Mouse (Mus musculus) mouse trophoblast stem cell (cell line): ENCODE measurements around the gene Ccdc137.

Experiments
- in situ Hi-C, 2 experiments: fragments of 300-500 bp; cut with MseI, MboI; formaldehyde crosslinking; loops; 2 replicates in 1 of 2; 3 replicates in 1 of 2; pipeline ENCODE4 v1.15.1; 2025

Gene Ccdc137

DNA sequence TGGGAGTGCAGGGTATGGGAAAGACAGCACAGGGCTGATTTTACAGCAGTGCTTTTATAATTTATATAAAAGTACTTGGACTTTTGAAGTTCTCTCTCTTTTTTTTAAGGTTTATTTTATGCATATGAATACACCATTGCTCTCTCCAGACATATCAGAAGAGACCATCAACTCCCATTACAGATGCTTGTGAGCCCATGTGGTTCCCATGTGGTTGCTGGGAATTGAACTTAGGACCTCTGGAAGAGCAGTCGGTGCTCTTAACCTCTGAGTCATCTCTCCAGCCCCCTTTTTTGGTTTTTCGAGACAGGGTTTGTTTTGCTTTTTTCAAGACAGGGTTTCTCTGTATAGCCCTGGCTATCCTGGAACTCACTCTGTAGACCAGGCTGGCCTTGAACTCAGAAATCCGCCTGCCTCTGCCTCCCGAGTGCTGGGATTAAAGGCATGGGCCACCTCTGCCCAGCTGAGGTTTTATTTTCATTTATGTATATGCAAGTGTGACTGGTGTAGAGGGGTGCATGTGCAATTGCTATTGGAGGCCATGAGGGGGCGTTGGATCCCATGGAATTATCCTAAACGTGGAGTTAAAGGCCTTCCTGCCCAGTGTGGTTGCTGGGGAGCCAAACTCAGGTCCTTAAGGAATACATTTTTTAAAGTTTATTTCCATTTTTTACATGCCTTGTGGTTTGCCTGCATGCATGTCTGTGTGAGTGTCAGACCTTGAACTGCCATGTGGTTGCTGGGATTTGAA is 1.1 kb downstream of the Ccdc137 start:
- in situ Hi-C loops, result no loop called here

DNA sequence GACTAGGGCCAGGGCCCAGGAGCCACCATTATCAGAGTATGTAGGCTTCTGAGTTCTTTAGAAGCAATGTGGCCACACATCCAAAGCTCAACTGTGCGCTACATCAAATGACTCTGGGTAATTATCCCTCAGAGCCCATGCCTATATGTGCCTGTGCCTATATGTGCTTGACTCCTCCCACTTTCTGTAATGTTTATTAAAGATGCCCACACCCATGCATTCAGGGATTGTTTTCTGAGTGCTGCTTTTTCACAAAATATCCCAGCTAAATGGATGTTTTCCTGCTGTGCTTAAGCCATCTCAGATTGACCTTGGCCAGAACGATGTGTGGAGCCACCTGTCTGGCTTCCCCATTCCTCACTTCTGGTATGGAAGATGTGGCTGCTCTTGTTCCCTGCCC is 5.6 kb downstream of the Ccdc137 start:
- in situ Hi-C loops, result no loop called here

DNA sequence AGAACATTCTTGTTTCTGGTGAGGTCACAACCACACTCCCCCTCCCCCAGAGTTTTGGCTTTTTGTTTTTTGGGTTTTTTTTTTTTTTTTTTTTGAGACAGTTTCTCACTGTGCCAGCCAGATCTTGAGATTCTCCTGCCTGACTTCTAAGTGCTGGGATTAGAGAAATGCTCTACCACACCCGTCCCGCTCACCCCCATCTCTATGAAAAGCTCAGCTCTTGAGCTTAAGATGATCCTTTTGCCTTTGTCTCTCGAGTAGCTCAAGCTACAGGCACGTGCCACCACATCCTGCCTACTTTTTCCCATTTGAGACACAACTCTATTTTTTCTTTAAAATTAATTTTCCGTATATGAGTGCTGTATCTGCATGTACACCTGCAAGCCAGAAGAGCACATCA is 6.5 kb downstream of the Ccdc137 start:
- in situ Hi-C loops, result no loop called here

DNA sequence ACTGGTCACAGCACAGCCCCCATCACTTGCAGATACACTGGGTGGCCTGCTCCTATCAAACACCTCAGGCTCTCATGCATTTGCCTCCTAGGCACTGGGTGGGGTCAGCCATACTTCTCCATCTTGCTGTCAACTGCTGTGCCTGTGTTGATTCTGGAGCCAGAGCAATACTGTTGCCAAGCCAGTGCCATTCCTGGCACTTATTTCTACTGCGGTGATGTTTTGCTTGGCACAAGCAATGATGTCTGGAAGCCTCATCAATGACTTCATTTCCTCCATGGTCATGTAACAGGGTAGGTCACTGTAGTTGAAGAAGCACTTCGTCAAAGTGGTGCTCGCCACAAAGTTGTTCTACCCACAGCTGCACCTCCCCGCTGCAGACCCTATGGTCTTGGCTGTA is 7.6 kb downstream of the Ccdc137 start:
- in situ Hi-C loops, result no loop called here

DNA sequence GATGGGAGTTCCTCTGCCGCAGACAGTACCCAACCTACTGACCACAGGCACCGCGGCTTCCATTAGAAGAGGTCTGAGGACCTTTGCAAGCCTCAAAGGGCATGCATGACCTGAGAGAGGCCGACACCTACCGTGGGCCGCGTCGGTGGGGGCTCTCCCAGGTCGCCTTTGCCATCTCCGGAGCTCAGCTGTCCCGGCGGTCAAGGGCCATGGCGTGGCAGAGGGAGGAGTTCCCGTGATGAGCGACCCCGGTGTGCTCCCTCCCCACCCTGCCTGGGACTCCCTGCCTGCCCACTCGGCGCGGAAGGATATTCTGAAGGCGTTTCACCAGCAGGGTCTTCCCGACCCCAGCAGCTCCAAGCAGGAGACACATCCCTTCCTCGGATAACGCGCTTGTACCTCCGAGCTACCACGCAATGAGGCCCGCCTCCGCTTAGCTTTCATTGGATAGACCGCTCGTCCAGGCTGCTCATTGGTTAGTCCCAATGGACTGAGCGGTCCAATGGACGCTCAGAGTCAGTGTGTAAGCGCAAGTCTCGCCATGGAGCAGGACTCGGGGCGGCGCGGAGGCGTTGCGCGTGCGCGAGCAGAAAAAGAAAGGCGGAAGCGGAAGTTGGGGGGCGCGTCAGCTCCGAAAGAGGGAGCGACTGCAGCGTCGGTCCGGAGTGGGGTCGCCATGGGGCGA is 9.3 kb downstream of the Ccdc137 start, which contains the start of gene Arl16:
TSS of gene Arl16 (minus strand) at position 557 of the 685 bp plus-strand sequence.
- in situ Hi-C loops, result no loop called here

DNA sequence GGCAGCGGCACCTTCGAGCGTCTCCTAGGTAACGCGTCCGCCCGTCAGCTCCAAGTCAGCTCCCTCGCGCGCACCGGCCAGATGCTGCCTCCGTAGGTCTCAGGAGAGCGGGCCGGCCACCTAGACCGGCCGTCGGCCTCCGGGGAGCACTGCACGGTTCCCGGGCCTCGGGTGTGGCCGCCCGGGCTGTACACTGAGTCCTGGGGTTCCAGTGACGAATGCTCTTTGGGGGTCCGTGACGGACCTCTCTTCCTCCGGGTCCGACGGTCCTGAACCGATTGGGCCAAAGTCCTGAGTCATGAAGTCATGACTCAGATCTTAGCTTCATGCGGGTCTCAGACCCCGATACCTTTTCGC is 9.8 kb downstream of the Ccdc137 start:
- in situ Hi-C loops, result no loop called here

DNA sequence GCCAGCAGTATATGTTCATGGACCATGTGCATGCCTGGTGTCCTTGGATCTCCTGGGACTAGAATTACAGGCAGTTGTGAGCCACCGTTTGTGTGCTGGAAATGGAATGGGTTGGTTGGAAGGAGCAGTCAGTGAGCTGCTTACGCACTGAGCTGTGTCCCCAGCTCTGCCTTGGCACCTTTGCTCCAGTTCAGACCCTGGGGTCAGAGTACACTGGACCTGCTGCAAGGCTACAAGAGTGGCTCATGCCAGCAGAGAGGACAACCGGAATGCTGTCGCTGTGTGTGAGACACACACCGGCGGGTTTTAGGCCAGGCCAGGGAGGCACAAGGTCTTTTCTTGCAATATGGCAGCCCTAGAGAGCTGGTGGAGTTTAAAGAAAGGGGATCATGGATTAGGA is 14.1 kb downstream of the Ccdc137 start:
- in situ Hi-C loops, result no loop called here

DNA sequence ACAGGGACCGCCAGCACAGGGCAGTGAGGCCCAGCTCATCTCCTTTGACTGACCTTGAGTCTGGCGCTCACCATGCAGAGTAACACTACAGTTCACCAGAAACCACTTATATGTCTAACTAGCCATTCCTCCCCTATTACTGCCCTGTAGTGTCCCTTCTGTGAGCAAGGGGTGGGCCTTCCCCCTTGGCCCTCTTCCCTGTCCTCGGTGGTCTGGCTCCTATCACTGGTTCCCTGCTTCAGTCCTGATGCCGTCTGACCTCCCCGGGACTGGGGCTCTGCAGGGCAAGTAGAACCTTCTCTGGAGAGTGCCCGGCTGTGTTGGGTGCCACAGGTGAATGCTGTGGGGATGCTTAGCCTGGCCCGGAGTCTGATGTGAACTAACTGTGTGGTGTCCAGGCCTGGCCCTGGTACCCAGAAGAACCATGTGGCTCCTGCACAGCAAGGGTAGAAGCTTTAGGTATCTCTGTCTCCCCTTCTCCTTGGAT is 25.6 kb downstream of the Ccdc137 start:
- in situ Hi-C loops, result no loop called here

DNA sequence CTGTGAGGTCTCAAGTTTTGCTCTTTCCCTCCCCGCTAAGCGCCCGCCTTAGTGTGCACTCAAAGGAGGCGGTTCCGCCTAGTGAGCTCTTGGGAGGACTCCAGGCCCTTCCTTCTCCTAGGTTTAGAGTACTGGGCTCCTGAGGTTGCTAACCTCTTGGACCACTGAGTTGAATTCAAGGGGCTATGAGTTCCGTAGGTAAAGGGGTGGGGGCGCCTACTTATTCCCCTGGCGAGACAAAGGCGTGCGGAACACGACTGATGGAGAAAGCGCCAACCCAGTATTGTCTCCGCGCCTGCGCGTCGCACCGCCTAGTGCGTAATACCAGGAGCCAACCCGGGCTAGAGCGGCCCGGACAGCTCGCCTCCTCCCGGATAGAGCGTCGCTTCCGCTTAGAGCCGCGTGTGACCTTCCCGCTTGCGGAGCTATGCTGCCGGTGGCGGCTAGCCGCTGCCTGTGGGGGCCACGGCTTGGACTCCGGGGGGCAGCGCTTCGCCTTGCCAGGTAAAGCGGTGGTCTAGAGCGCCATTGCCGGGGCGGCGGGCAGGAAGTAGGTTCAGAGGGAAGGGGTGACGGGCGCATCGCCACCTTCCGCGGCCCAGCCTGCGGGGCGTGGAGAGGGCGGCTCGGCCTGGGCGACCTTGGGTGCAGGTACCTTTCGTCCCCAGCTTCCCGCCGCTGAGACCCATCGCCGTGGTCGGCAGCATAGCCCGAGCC is 26.5 kb downstream of the Ccdc137 start, which contains the start of gene Mrpl12:
TSS of gene Mrpl12 (plus strand) at position 349 of the 717 bp plus-strand sequence.
- in situ Hi-C loops, result no loop called here

DNA sequence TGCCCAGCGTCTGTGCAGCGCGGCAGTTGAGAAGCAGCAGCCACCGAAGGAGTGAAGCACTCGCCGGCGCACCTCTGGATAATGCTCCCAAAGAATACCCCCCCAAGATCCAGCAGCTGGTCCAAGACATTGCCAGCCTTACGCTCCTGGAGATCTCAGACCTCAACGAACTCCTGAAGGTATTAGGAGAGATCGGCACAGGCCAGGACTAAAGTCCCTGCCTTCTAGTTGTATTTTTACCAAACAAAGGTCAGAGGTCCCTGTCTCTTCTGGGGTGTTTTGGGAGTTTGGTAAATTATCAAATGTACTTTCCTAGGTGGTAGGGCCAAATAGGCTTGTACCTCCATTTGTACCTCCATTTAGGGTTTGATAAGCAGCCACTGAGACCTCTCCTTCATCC is 27.3 kb downstream of the Ccdc137 start:
- in situ Hi-C loops, result no loop called here

DNA sequence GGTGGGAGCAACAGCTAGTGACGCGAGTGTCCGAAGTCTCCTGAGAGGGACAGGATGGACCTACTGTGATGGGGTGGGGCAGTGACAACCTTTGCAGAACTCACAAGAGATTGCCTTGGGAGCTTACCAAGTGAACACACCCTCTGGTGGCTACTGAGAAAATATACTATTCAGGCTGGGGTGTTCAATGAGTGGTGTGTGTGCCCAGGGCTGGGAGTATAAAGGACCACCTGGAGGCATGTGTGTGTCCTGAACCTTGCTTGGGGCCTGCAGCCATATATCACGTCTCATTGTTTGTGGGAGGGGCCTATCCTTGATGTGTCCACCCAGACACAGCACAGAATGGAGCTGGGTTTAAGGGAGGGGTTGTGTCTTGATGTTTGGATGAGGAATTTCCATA is 30.6 kb downstream of the Ccdc137 start:
- in situ Hi-C loops, result no loop called here

DNA sequence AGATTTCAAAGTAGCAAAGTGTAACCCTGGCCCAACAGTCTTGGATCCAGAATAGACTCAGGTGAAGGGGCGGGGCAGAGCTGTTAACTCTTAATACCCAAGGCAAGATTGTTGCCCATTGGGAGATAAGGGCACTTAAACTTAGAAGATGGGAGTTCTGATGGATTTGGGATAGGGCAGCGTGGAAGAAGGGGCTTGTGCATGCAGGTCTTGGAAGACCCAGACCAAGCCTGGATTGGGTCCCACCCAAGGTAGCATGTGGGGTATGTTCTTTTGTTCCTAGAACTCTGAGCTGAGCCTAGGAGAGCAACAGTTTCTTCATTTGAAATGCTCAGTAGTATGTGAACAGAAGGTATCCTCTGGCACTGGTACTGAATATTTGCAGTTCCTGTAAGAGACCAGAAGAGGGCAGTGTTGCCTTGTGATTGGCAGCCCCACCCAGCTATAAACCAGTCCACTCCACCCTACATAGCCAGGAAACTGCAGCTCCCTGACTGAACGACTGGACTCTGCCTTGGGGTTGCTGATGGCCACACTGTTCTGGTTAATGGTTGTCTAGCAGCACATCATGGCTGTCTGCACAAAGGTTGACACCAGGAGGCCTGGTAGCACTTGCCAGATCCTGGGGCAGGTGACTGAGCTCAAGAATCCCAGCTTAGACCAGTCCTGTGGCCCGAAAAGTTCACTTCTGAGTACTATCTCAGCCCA is 31.3 kb downstream of the Ccdc137 start:
- in situ Hi-C loops, result no loop called here

DNA sequence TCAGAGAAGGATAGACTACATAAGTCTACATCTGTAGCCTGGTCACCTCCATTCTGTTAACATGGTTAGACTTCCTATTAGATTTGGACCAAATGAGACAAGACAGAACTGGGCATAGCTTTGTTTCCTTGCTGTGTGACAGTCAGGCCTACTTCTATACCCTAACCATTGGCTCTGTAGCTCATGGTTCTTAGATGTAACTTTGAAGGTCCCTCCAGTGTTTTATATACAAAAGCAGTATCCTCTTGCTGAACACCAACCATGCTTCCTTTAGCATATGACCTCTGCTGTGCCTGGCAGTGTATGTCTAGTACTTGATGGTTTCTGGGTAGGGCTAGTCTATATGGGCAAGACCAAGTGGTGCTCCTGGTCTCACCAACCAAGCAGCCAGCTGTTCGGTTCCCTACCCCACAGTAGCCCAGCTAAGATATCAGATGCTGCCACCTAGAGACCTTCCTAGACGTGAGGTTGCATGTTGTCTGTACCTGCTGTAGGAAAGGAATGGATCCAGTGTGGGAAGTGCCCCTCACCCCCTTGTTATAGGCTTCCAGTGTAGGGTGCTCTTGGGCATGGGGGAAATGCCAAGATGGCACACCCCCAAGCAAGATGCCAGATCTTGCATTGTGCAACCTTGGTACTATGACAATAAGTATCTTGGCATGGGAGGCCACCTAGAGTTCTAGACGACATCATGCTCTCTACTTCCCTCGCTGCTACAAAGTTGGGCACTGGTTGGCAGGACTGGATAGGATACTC is 32.6 kb downstream of the Ccdc137 start:
- in situ Hi-C loops, result no loop called here

DNA sequence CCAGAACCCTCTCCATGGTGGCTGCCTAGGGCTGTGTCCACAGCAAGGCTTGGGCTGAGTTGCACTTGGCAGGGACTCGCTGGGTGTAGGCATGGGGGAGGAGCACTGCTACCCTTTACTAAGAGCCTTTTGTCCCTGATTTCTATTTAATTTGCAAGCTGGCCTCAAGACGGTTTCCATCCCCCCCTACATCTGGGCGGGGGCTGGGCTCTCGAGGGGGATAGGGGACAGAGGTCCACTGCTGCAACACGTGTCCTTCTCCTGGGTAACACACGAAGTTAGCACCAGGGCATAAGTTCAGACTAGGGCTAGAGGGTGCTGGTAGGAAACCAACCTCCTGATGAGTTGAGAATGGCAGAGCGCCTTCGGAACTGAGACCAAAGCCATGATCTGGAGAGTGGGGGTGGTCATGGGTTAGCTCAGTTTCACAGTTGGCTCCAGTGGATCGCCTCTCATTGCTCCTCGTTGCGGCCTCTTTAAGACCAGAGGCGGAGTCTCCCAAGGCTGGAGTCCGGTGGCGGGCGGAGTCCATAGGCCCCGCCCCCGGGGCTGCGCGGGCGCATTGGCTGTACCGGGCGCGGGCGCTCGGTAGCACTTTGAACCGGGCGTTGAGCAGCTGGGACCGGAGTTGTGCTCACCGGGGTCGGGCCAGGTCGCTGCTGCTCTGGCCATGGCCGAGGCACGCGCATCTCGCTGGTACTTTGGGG is 33.6 kb downstream of the Ccdc137 start, which contains the start of gene Slc25a10:
TSS of gene Slc25a10 (plus strand) at position 524 of the 707 bp plus-strand sequence.
- in situ Hi-C loops, result no loop called here

DNA sequence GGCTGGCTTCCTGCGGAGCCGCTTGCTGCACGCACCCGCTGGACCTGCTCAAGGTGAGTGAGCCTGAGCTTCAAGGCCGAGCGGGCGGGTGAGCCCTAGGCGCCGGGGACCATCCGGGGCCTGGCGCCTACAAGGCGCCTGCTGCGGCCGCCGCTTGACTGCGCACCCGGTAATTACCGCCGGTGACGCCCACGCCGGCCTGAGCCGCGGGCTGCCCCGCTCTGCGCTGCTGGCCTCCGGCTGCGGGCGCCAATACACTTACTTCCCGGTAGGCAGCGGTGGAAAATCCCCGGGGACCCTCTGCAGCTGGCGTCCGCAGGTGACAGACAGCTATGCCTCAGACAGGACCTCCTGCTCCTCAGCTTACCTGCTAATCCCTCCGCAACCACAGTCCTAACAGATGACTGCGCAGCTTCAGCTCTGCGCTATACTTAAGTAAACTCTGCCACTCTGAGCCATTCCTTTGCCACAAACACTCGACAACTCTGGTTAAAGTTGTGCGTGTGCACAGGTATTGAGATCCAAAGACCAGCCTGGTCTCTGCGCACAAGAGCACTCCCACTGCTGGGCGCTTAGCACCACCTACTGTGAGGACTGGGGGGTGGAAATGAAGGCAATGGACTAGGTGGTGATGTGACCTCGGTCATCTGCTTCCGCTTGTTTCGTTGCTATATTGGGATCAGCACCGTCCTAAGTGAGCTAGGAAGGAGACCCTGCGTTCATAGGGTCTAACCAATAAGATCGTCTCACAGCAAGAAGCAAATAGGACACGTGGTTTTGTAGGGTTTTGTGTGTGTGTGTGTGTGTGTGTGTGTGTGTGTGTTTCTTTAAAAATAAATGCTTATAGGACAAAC is 34.3 kb downstream of the Ccdc137 start:
- in situ Hi-C loops, result no loop called here

DNA sequence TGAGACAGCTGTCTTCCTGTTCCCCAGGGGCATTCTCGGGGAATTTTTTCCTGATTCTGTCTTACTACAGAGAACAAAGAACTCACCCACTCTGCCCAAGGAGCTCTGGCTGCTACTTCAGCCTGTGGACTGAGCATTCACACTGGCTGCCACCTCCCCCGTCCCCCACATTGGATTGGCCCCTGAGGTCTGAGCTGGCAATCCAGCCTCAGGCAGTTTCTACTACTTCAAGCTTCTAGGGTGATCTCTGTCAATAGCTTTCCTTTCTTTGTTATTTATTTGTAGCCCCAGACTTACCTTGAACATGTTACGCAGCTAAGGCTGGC is 34.9 kb downstream of the Ccdc137 start:
- in situ Hi-C loops, result no loop called here

DNA sequence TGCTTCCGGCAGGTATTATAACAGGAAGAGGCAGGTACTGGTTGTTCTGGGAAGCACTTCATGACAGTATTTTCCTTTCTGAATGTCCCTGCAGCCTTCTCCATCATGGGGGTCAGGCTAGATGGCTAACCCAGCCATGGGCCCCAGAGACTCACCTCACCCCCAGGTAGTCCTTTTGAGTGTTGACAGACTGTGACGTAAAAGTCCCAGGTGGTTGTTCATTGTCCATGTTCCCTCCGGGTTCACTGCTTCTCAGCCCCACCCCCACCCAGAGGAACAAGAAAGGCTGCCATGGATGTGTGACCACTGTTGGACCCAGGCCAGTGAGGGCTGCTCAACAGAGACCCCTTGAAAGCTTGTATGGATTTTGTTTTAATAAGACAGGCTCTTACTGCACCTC is 35.4 kb downstream of the Ccdc137 start:
- in situ Hi-C loops, result no loop called here

DNA sequence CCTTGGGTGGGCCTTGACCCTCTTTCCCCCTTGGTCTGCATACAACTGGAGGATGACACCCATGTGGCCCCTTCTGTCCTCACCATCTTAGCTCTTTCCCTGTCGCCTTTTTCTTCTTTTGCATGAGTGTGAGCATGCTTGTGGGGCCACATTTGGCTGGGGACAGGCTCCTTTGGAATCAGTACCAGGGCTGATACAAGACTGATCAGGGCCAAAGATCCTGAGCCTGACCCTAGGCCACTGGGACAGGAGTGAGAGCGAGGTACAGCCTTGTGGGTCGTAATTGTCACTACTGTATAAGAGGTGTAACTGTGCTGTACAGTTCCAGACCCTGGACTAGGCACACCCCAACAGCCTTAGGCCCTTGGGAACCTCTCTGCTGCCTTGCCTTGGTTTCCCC is 36.0 kb downstream of the Ccdc137 start:
- in situ Hi-C loops, result no loop called here

DNA sequence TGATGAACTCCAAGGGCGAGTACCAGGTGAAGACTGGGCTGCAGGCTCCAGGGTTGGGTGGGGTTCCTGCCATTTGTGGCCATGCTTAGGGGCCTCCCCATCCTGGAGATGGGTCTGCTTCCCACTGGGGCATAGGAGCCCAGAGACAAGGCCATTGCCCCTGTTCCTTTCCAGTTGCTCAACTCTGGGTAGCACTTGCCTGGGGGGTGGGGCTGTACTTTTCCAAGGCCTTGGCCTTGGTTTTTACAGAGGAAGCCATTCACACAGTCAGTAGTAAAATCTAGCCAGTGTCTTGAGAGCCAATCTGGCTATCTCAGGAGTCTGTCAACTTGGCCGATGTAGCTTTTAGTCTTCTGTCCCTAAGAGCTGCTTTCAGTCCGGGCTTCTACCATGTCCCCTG is 39.5 kb downstream of the Ccdc137 start:
- in situ Hi-C loops, result no loop called here

DNA sequence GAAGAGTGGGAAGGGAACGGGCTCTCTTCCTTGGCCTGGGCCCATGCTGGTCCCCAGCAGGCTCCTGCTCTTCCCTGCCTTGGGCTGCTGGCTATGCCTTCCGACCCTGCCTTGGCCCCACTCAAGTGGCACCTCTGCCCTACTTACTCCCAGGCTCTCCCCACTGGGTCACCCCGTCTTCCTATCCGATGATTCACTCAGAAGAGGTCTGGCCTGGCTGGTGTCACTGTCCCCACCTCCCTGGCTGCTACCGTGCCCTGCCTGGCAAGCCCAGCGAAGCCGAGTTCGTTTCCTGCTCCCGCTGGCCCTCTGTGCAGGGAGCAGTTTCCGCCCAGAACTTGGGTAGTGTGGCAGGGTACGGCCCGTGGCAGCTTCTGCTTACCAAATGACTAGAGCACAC is 40.3 kb downstream of the Ccdc137 start:
- in situ Hi-C loops, result no loop called here
